Mouse (Mus musculus): ENCODE measurements around the gene Cnnm4. TPM values are rescaled to one million over a fixed set of nuclear protein-coding genes. Genes with fewer than 3 reads are reported as not detected.
A peak's percentile ranks its signal among the peaks of the same experiment; 100 is the strongest.

Gene Cnnm4
- 10 to 100 TPM; 13.0 to 13.8 TPM for total RNA-seq (2021)

GRCm38 (mm10) chr1:36471181-36472105 is at the start of gene Cnnm4:
TSS of gene Cnnm4 (plus strand) at chr1:36471620.
- DNase-seq (ENCODE audit: low spot score in 2 of 2), result peak; percentile 85 to 91
- intact Hi-C loops (cut with DNase I), result loop anchor here (2.0 kb wide), 2 partner anchors 27 to 103 kb away; partner anchors contain the start of genes Kansl3 and Lman2l

GRCm38 (mm10) chr1:36429511-36429910 is 41.9 kb upstream of the Cnnm4 start:
- intact Hi-C loops (cut with DNase I), result no loop called here
- DNase-seq (ENCODE audit: low spot score in 2 of 2), result no peak

- DNase-seq (ENCODE audit: low spot score in 2 of 2), result no peak
- intact Hi-C loops (cut with DNase I), result no loop called here
Observed at GRCm38 (mm10) chr1:36432999-36433398, 38.4 kb upstream of the Cnnm4 start.

GRCm38 (mm10) chr1:36433616-36434015 is 37.8 kb upstream of the Cnnm4 start:
- DNase-seq (ENCODE audit: low spot score in 2 of 2), result no peak

GRCm38 (mm10) chr1:36435071-36435470 is 36.3 kb upstream of the Cnnm4 start:
- intact Hi-C loops (cut with DNase I), result no loop called here

More at GRCm38 (mm10) chr1:36433616-36434015, 37.8 kb upstream of the Cnnm4 start:
- intact Hi-C loops (cut with DNase I), result no loop called here

GRCm38 (mm10) chr1:36436515-36436914 is 34.9 kb upstream of the Cnnm4 start:
- intact Hi-C loops (cut with DNase I), result no loop called here

More at GRCm38 (mm10) chr1:36435071-36435470, 36.3 kb upstream of the Cnnm4 start:
- no peak for DNase-seq (ENCODE audit: low spot score in 2 of 2)

GRCm38 (mm10) chr1:36437223-36437622 is 34.2 kb upstream of the Cnnm4 start:
- no peak for DNase-seq (ENCODE audit: low spot score in 2 of 2)
- intact Hi-C loops (cut with DNase I), result no loop called here

More at GRCm38 (mm10) chr1:36436515-36436914, 34.9 kb upstream of the Cnnm4 start:
- DNase-seq (ENCODE audit: low spot score in 2 of 2), result no peak

- intact Hi-C loops (cut with DNase I), result loop anchor here (5.0 kb wide), 1 partner anchor 71 kb away; the partner anchor contains the start of gene Cnnm3
- DNase-seq (ENCODE audit: low spot score in 2 of 2), result peak; percentile 69 to 84
Observed at GRCm38 (mm10) chr1:36441101-36441500, 30.3 kb upstream of the Cnnm4 start.

- DNase-seq (ENCODE audit: low spot score in 2 of 2), result peak; percentile 97 to 99
- intact Hi-C loops (cut with DNase I), result loop anchor here (2.0 to 5.0 kb wide), 2 partner anchors 26 to 68 kb away; partner anchors contain the start of genes Cnnm3 and Cnnm4
Observed at GRCm38 (mm10) chr1:36444471-36445464, 26.7 kb upstream of the Cnnm4 start, which contains the start of gene Lman2l. TSS of gene Lman2l (minus strand) at chr1:36445271.

- intact Hi-C loops (cut with DNase I), result loop anchor here (2.0 kb wide), 1 partner anchor 25 kb away; the partner anchor contains the start of gene Cnnm4
- DNase-seq (ENCODE audit: low spot score in 2 of 2), result no peak
Observed at GRCm38 (mm10) chr1:36445508-36445907, 25.9 kb upstream of the Cnnm4 start.

GRCm38 (mm10) chr1:36446106-36446824 is 25.2 kb upstream of the Cnnm4 start:
- intact Hi-C loops (cut with DNase I), result no loop called here
- DNase-seq (ENCODE audit: low spot score in 2 of 2), result no peak

- intact Hi-C loops (cut with DNase I), result no loop called here
- DNase-seq (ENCODE audit: low spot score in 2 of 2), result no peak
Observed at GRCm38 (mm10) chr1:36446841-36447240, 24.6 kb upstream of the Cnnm4 start.

GRCm38 (mm10) chr1:36454055-36454815 is 17.2 kb upstream of the Cnnm4 start:
- DNase-seq (ENCODE audit: low spot score in 2 of 2), result no peak
- intact Hi-C loops (cut with DNase I), result no loop called here

GRCm38 (mm10) chr1:36457388-36458014 is 13.9 kb upstream of the Cnnm4 start:
- intact Hi-C loops (cut with DNase I), result no loop called here
- DNase-seq (ENCODE audit: low spot score in 2 of 2), result no peak

GRCm38 (mm10) chr1:36458169-36458568 is 13.3 kb upstream of the Cnnm4 start:
- intact Hi-C loops (cut with DNase I), result no loop called here

GRCm38 (mm10) chr1:36461829-36462228 is 9.6 kb upstream of the Cnnm4 start:
- intact Hi-C loops (cut with DNase I), result no loop called here
- no peak for DNase-seq (ENCODE audit: low spot score in 2 of 2)

More at GRCm38 (mm10) chr1:36458169-36458568, 13.3 kb upstream of the Cnnm4 start:
- DNase-seq (ENCODE audit: low spot score in 2 of 2), result no peak

- intact Hi-C loops (cut with DNase I), result no loop called here
- no peak for DNase-seq (ENCODE audit: low spot score in 2 of 2)
Observed at GRCm38 (mm10) chr1:36465641-36466160, 5.7 kb upstream of the Cnnm4 start.
